Comparison of ENCODE assay signal across 10 mouse cellular contexts in the genomic region with DNA sequence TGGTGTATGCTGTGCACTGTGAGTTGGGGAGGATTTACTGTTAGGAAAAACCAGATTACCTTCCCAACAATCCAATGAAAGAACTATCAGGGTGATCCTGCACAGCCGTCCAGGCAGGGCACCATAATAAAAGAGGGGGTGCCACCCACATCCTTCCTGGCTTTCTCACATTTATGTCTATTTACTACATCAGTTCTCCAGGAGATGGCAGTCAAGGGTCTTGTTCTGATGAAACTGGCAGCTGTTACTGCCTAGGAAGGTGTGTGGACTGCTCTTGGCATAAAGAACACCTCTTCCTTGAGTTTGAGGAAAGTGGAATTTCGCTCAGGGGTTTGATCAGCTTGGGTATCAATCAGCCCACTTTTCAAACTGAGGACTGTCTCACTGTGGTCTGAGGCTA. TPM values are rescaled to one million over a fixed set of nuclear protein-coding genes. Genes with fewer than 3 reads are reported as not detected.
A peak's percentile ranks its signal among the peaks of the same experiment; 100 is the strongest.
DNase-seq lines count a peak whose midpoint lies in the region; ATAC-seq and TF ChIP-seq lines count a peak whose summit lies in the region.
"Had no signal": no experiment of that assay in that cellular context is flagged by ENCODE, and none has a peak within 500 bp of the region (broad histone marks: within the 10 kb centered on the region; RNA-seq: fewer than 3 reads in every experiment).

No protein-coding gene starts in this region.

- H3K36me3 ChIP-seq in forebrain, postnatal 0 days (ENCODE audit: insufficient read depth), result no peaks in the 10 kb centered on the region
- no peaks in the 10 kb centered on the region for H3K36me3 ChIP-seq in forebrain, embryonic 15.5 days
- no peaks in the 10 kb centered on the region for H3K36me3 ChIP-seq in lung, embryonic 15.5 days
- H3K36me3 ChIP-seq in lung, postnatal 0 days (ENCODE audit: insufficient read depth, low read length), result no peaks in the 10 kb centered on the region
- H3K36me3 ChIP-seq: heart, embryonic 15.5 days had no signal

- H3K27ac ChIP-seq in forebrain, postnatal 0 days (ENCODE audit: low read depth, low read length), result no peak overlapping the region
- H3K27ac ChIP-seq in forebrain, embryonic 15.5 days (replicated peaks), result no peak overlapping the region
- peak overlapping the region; percentile 93; the same call in 1 of the 2 replicates for H3K27ac ChIP-seq in lung, embryonic 15.5 days
- no peak overlapping the region for H3K27ac ChIP-seq in lung, postnatal 0 days (ENCODE audit: low read length)
- H3K27ac ChIP-seq: heart, embryonic 15.5 days had no signal

- peaks cover 3% of the 10 kb centered on the region for H3K27me3 ChIP-seq in forebrain, postnatal 0 days (ENCODE audit: insufficient read depth, low read length)
- no peaks in the 10 kb centered on the region; the same call in 1 of the 2 replicates for H3K27me3 ChIP-seq in forebrain, embryonic 15.5 days
- 0 out of 2 replicates have a peak, but pooled peaks cover 3% of the 10 kb centered on the region for H3K27me3 ChIP-seq in lung, embryonic 15.5 days
- no peaks in the 10 kb centered on the region for H3K27me3 ChIP-seq in lung, postnatal 0 days (replicated peaks; ENCODE audit: insufficient read depth, low read length)

- ATAC-seq in forebrain, postnatal 0 days, result no peak
- no peak for ATAC-seq in forebrain, embryonic 15.5 days (replicated peaks)
- ATAC-seq in lung, embryonic 15.5 days (ENCODE audit: borderline replicate concordance, extremely low read depth, low FRiP score, low TSS enrichment), result no peak
- ATAC-seq in lung, postnatal 0 days, result no peak

- peak; percentile 71 for DNase-seq in forebrain, postnatal 0 days
- no peak for DNase-seq in lung, postnatal 4 days
- DNase-seq in c-Kit-positive CD71-negative TER-119-negative erythroid progenitor cells, embryonic 14.5 days (ENCODE audit: low read depth), result peak; percentile 19
- DNase-seq in lung, postnatal 0 days (ENCODE audit: low spot score), result peak; percentile 85
- DNase-seq in urinary bladder, postnatal 4 days (ENCODE audit: low spot score in 2 of 2), result no peak
- no peak for DNase-seq in spleen, postnatal 10 days (ENCODE audit: low spot score in 2 of 2)

- no peak overlapping the region for H3K9ac ChIP-seq in forebrain, postnatal 0 days
- no peak overlapping the region for H3K9ac ChIP-seq in forebrain, embryonic 15.5 days (replicated peaks)
- no peak overlapping the region for H3K9ac ChIP-seq in lung, embryonic 15.5 days
- no peak overlapping the region for H3K9ac ChIP-seq in lung, postnatal 0 days (replicated peaks; ENCODE audit: low read depth)
- H3K9ac ChIP-seq: heart, embryonic 15.5 days had no signal

- no peak overlapping the region for H3K4me3 ChIP-seq in forebrain, postnatal 0 days (ENCODE audit: low read depth, low read length)
- no peak overlapping the region for H3K4me3 ChIP-seq in forebrain, embryonic 15.5 days
- no peak overlapping the region for H3K4me3 ChIP-seq in lung, embryonic 15.5 days
- no peak overlapping the region for H3K4me3 ChIP-seq in lung, postnatal 0 days (ENCODE audit: low read depth, low read length)
- H3K4me3 ChIP-seq: heart, embryonic 15.5 days; megakaryocyte, embryonic 14.5 days had no signal

- H3K4me2 ChIP-seq in forebrain, postnatal 0 days (ENCODE audit: low read depth), result no peak overlapping the region
- no peak overlapping the region for H3K4me2 ChIP-seq in forebrain, embryonic 15.5 days (replicated peaks)
- no peak overlapping the region for H3K4me2 ChIP-seq in lung, embryonic 15.5 days
- H3K4me2 ChIP-seq in lung, postnatal 0 days (replicated peaks; ENCODE audit: low read depth, low read length), result no peak overlapping the region
- H3K4me2 ChIP-seq: heart, embryonic 15.5 days had no signal

- WGBS in forebrain, postnatal 0 days, result 31% methylated on average over 2 of the region's 2 CpGs
- 21% methylated on average over 2 of the region's 2 CpGs for WGBS in forebrain, embryonic 15.5 days
- WGBS in lung, embryonic 15.5 days, result 10% methylated on average over 2 of the region's 2 CpGs
- 13% methylated on average over 2 of the region's 2 CpGs for WGBS in lung, postnatal 0 days

- TF ChIP-seq CTCF in forebrain, postnatal 0 days (IDR thresholded peaks at IDR 0.05; ENCODE audit: low read depth), result peak; percentile 74
- TF ChIP-seq CTCF in lung, postnatal 0 days (IDR thresholded peaks at IDR 0.05), result peak; percentile 80

- no peaks in the 10 kb centered on the region for H3K9me3 ChIP-seq in forebrain, postnatal 0 days (ENCODE audit: low read length)
- H3K9me3 ChIP-seq in forebrain, embryonic 15.5 days, result no peaks in the 10 kb centered on the region
- no peaks in the 10 kb centered on the region for H3K9me3 ChIP-seq in lung, embryonic 15.5 days
- no peaks in the 10 kb centered on the region for H3K9me3 ChIP-seq in lung, postnatal 0 days (ENCODE audit: low read length)
- H3K9me3 ChIP-seq: heart, embryonic 15.5 days; megakaryocyte, embryonic 14.5 days had no signal

- H3K4me1 ChIP-seq in forebrain, postnatal 0 days (ENCODE audit: insufficient read depth), result no peaks in the 10 kb centered on the region
- no peaks in the 10 kb centered on the region for H3K4me1 ChIP-seq in forebrain, embryonic 15.5 days
- H3K4me1 ChIP-seq in lung, embryonic 15.5 days, result peaks cover 41% of the 10 kb centered on the region
- no peaks in the 10 kb centered on the region for H3K4me1 ChIP-seq in lung, postnatal 0 days (ENCODE audit: insufficient read depth, low read depth, low read length)
- H3K4me1 ChIP-seq: heart, embryonic 15.5 days had no signal

- no peak for TF ChIP-seq EP300 in lung, postnatal 0 days (IDR thresholded peaks at IDR 0.05)

RNA-seq across cellular contexts. Expression of a gene that starts 54.6 kb away (rescaled TPM):
- total RNA-seq in forebrain, postnatal 0 days (2014; rRNA removed), result 0.10 TPM in 1 of 2 replicates, not detected in the other
- polyA plus RNA-seq in forebrain, postnatal 0 days (2015; fragmentation: Nextera tagmentation; extraction: Ambion mirVana), result not detected in 2 replicates
- 0.04 TPM in 1 of 2 replicates, not detected in the other for polyA plus RNA-seq in forebrain, embryonic 15.5 days (2015; fragmentation: Nextera tagmentation; extraction: Ambion mirVana)
- 50.1 and 55.7 TPM in 2 replicates for polyA plus RNA-seq in lung, embryonic 15.5 days (2015; fragmentation: Nextera tagmentation; extraction: Ambion mirVana)
- 25.3 and 26.7 TPM in 2 replicates for polyA plus RNA-seq in lung, postnatal 0 days (2015; fragmentation: Nextera tagmentation; extraction: Ambion mirVana)

Comparison
In these comparisons a context has a peak if more than half of its experiments do, and no peak if none do; other contexts are left out.
1. DNase-seq: peak in forebrain, postnatal 0 days (single experiment), c-Kit-positive CD71-negative TER-119-negative erythroid progenitor cells, embryonic 14.5 days (single experiment) and lung, postnatal 0 days (single experiment); none in lung, postnatal 4 days (0 of 2), urinary bladder, postnatal 4 days (0 of 2) and spleen, postnatal 10 days (0 of 2).
2. RNA of a gene that starts 54.6 kb away (polyA plus RNA-seq): 50.1 to 55.7 TPM in lung, embryonic 15.5 days and 25.3 to 26.7 TPM in lung, postnatal 0 days; 0.04 TPM in forebrain, embryonic 15.5 days and not detected in forebrain, postnatal 0 days; every median in the first group is over 10 times any median in the second.